Mouse (Mus musculus): ENCODE measurements around the gene Cdv3.
"Not testable (repeated sequence)": the region's sequence is repeated elsewhere in the genome, so short reads cannot be mapped to it uniquely, and the experiment has no call there.

DNA sequence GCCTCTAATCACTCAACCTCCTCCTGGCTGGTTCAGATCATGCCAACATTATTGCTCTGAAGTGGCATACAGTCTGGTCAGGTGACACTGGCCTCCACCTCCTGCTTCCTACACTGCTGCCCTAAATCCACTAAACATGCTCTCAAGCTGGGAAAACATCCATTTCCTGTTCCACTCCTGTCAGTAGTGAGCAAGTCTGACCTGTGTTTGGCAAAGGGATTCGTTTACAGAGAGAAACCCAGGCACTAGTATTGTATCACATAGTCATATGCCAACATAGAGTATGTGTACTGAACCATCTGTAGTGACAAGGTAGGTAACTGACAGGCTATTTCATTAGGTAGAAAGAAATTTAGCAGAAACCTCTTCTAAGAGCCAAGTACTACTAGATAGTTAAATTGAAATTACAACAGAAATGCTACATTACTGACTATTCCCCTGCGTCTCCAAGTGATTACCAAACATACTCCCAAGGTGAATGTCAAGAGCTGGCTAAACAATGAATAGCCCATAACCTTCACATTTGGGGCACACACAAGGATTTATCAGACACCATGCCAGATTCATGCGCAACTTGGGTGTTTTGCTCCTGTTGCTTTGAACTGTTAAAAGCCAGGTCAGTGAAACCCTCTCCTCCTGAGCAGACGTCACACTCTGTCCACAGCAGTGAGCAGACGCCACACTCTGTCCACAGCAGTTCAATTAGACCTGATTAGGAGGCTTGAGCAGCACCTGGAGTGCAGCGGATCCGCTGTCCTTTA lies 12.0 kb downstream of the Cdv3 start:
- not testable (repeated sequence) for TF ChIP-seq CTCF (IDR thresholded peaks at IDR 0.05; ENCODE audit: borderline replicate concordance, insufficient read depth, low read length); POLR2A (IDR thresholded peaks at IDR 0.05; ENCODE audit: low read depth, low read length)

All from embryonic fibroblast, embryonic 13.5 days (primary cell).